Mouse (Mus musculus) kidney, embryonic 16.5 days (tissue): Measurements from ENCODE around the gene Sorl1. TPM values are rescaled to one million over a fixed set of nuclear protein-coding genes. Genes with fewer than 3 reads are reported as not detected.

ENCODE experiments used
- ATAC-seq: fragments of 200-750 bp; cut with Nextera tagmentation; 2 replicates; pipeline ENCODE4 v1.8.0; 2017; ENCODE audit warnings: moderate TSS enrichment; ENCODE audit not compliant: low FRiP score, low TSS enrichment
- H3K27ac ChIP-seq: fragments of 300-500 bp; sonication (generic); 2 replicates; pipeline ENCODE4 v1.5.1; 2014; ENCODE audit warnings: low read length
- H3K27me3 ChIP-seq: fragments of 300-500 bp; sonication (generic); 2 replicates; pipeline ENCODE4 v1.6.1; 2014; ENCODE audit warnings: low read length, control low read depth, mixed read lengths; ENCODE audit not compliant: insufficient read depth
- H3K36me3 ChIP-seq: fragments of 300-500 bp; sonication (generic); 2 replicates; pipeline ENCODE4 v1.6.1; 2014; ENCODE audit warnings: low read length, control low read depth, mixed read lengths; ENCODE audit not compliant: insufficient read depth
- H3K4me1 ChIP-seq: fragments of 300-500 bp; sonication (generic); 2 replicates; pipeline ENCODE4 v1.6.1; 2014; ENCODE audit warnings: low read length, control low read depth, mixed read lengths; ENCODE audit not compliant: insufficient read depth
- H3K4me2 ChIP-seq: fragments of 300-500 bp; sonication (generic); replicated peaks from 2 replicates; pipeline ENCODE4 v1.6.1; 2014; ENCODE audit warnings: low read depth, low read length
- H3K4me3 ChIP-seq: fragments of 300-500 bp; sonication (generic); 2 replicates; pipeline ENCODE4 v1.5.1; 2014; ENCODE audit warnings: mild to moderate bottlenecking, low read length
- H3K9ac ChIP-seq: fragments of 300-500 bp; sonication (generic); replicated peaks from 2 replicates; pipeline ENCODE4 v1.6.1; 2014; ENCODE audit warnings: low read length
- H3K9me3 ChIP-seq: fragments of 300-500 bp; sonication (generic); 2 replicates; pipeline ENCODE4 v1.6.1; 2016; ENCODE audit warnings: low read length, control low read depth
- WGBS: fragments of 180-500 bp; shearing (Covaris S2); extraction: QIAGEN DNeasy Blood & Tissue Kit; methylation state at CpG from one replicate; pipeline ENCODE4 v1.1.7; 2014; 5-methylcytosine and 5-hydroxymethylcytosine counted together
- polyA plus RNA-seq: library from polyadenylated mRNA; unstranded; fragments of >200 nt; fragmentation: Nextera tagmentation; extraction: Ambion mirVana; gene quantifications from 2 replicates; pipeline ENCODE4 v1.2.1, GENCODE M21; 2015

The Sorl1 gene
- polyA plus RNA-seq, 1 experiment from 2014 or later: 12.5 TPM

DNA sequence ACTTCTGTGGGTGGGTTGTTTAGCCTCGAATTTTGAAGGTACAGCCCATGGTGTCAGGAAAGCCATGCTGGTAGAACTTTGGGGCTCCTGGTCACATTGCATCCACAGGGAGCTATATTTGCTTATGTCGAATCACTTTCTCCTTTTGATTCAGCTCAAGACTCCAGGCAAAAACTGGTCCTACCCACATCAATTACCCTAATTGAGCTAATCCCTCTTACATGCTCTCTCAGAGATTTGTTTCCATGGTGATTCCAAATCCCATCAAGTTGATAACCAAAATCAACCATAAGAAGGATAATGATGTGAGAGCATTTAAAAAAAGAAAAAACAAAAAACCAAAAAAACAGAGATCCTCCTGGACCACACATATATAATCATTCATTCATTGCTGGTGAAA is 75.6 kb downstream of the Sorl1 start:
- no peak overlapping the region for H3K27ac ChIP-seq
- H3K9ac ChIP-seq: no peak overlapping the region
- H3K27me3 ChIP-seq: no peaks in the 10 kb centered on the region
- H3K4me1 ChIP-seq: no peaks in the 10 kb centered on the region
- H3K36me3 ChIP-seq: 0 out of 2 replicates have a peak, but pooled peaks cover 2% of the 10 kb centered on the region
- H3K4me2 ChIP-seq: no peak overlapping the region
- ATAC-seq: no peak
- H3K9me3 ChIP-seq: no peaks in the 10 kb centered on the region
- no peak overlapping the region for H3K4me3 ChIP-seq
- 80% methylated on average over 2 of the region's 2 CpGs for WGBS

DNA sequence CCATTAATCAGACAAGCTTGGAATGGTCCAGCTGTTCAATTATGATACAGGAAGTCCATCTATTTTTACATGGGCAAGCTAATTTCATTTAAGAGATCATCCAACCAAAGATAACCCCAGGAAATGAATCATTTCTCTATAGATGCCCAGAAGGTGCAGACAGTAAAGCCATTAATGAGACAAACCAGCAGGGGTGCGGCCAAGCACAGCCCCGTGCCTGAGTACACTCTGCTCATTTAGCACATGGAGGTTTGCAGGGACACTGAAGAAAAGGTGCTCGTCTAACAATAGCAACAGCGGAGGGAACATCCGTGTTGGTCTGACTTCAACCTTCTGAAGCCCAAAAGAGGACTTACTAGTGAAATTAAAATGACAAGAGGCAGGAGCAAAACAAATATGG is 76.3 kb downstream of the Sorl1 start:
- Histone ChIP-seq H3K27me3 (no peaks in the 10 kb centered on the region), H3K4me2 (no peak overlapping the region), H3K27ac (no peak overlapping the region), H3K36me3 (0 out of 2 replicates have a peak, but pooled peaks cover 6% of the 10 kb centered on the region), H3K9ac (no peak overlapping the region), H3K4me1 (no peaks in the 10 kb centered on the region), H3K4me3 (no peak overlapping the region), H3K9me3 (no peaks in the 10 kb centered on the region)
- WGBS: 56% methylated on average over 5 of the region's 5 CpGs
- ATAC-seq: no peak

DNA sequence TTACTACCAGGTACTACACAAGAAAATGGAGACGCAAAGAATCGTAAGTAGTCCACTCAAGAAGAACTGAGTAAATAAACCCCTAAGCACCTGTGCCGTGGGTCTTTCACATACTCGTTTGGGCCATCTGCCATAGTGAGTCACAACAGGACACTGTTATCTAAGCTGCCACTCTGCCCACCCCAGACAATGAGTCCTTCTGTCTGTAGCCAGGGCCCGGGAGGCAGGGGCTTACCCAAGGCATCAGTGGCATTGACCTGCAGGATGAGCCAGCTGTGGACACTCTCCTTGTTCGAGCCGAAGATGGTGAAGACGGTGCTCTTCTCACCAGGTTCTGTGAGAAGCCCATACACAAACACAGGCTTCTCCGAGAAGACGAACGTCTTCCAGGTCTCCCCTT is 77.8 kb downstream of the Sorl1 start:
- no peaks in the 10 kb centered on the region for H3K4me1 ChIP-seq
- no peak overlapping the region for H3K4me3 ChIP-seq
- no peaks in the 10 kb centered on the region for H3K27me3 ChIP-seq
- H3K36me3 ChIP-seq: 0 out of 2 replicates have a peak, but pooled peaks cover 10% of the 10 kb centered on the region
- no peak overlapping the region for H3K27ac ChIP-seq
- 86% methylated on average over 11 of the region's 11 CpGs for WGBS
- H3K9me3 ChIP-seq: no peaks in the 10 kb centered on the region
- H3K4me2 ChIP-seq: no peak overlapping the region
- ATAC-seq: no peak
- no peak overlapping the region for H3K9ac ChIP-seq

DNA sequence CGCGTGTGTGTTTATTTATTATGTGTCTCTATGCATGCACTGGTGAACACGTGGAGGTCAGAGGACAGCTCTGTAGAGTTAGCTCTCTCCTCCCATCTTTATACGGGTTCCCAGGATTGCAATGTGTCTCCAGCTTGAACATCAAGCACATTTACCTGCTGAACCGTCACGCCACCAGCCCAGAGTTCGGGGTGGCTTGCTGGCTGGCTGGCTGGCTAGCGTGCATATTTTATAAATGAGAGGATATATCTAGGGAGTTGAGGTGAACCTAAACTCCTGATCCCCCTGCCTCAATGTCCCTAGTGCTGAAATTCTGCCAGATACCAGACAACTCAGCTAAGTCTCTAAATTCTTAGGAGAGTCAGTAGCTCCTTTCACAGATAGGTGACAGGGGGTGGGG is 79.4 kb downstream of the Sorl1 start:
- Histone ChIP-seq H3K27me3 (no peaks in the 10 kb centered on the region), H3K36me3 (0 out of 2 replicates have a peak, but pooled peaks cover 10% of the 10 kb centered on the region), H3K9me3 (no peaks in the 10 kb centered on the region), H3K4me3 (no peak overlapping the region), H3K27ac (no peak overlapping the region), H3K4me2 (no peak overlapping the region), H3K4me1 (no peaks in the 10 kb centered on the region), H3K9ac (no peak overlapping the region)
- WGBS: 59% methylated on average over 8 of the region's 8 CpGs
- ATAC-seq: no peak

DNA sequence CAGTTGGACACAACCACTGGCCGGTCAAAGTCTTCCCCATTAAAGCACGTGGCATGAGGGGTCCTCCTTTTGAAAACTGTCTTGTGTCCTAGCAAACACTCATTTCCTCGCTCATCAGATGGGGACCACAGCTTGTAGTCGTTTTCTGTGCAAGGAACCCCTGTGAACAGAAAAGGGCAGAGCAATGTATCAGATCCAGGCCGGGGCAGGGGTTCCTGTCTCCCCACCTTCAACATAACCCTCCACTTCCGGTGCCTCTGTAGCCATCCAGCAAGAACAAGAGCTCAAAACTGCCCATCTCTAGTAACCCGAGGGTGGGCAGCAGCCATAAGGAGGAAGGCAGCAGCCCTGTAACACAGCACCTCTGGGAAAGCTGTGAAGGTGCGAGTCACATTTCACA is 80.2 kb downstream of the Sorl1 start:
- no peaks in the 10 kb centered on the region for H3K9me3 ChIP-seq
- H3K36me3 ChIP-seq: 0 out of 2 replicates have a peak, but pooled peaks cover 10% of the 10 kb centered on the region
- no peak for ATAC-seq
- H3K27me3 ChIP-seq: no peaks in the 10 kb centered on the region
- no peak overlapping the region for H3K9ac ChIP-seq
- no peak overlapping the region for H3K27ac ChIP-seq
- 65% methylated on average over 8 of the region's 8 CpGs for WGBS
- H3K4me2 ChIP-seq: no peak overlapping the region
- no peaks in the 10 kb centered on the region for H3K4me1 ChIP-seq
- no peak overlapping the region for H3K4me3 ChIP-seq

GRCm38 (mm10) chr9:42039000-42039992 is 84.8 kb downstream of the Sorl1 start:
- H3K4me2 ChIP-seq: no peak overlapping the region
- no peak overlapping the region for H3K9ac ChIP-seq
- WGBS: 62% methylated on average over 18 of the region's 18 CpGs
- no peak overlapping the region for H3K4me3 ChIP-seq
- H3K9me3 ChIP-seq: no peaks in the 10 kb centered on the region
- H3K4me1 ChIP-seq: no peaks in the 10 kb centered on the region
- no peak overlapping the region for H3K27ac ChIP-seq
- H3K36me3 ChIP-seq: 0 out of 2 replicates have a peak, but pooled peaks cover 10% of the 10 kb centered on the region
- H3K27me3 ChIP-seq: no peaks in the 10 kb centered on the region
- ATAC-seq: no peak

GRCm38 (mm10) chr9:42036885-42037284 is 87.2 kb downstream of the Sorl1 start:
- Histone ChIP-seq H3K9me3 (no peaks in the 10 kb centered on the region), H3K4me1 (no peaks in the 10 kb centered on the region), H3K9ac (no peak overlapping the region), H3K36me3 (no peaks in the 10 kb centered on the region), H3K4me3 (no peak overlapping the region), H3K27ac (no peak overlapping the region), H3K27me3 (no peaks in the 10 kb centered on the region), H3K4me2 (no peak overlapping the region)
- WGBS: 92% methylated on average over 11 of the region's 11 CpGs
- ATAC-seq: no peak

DNA sequence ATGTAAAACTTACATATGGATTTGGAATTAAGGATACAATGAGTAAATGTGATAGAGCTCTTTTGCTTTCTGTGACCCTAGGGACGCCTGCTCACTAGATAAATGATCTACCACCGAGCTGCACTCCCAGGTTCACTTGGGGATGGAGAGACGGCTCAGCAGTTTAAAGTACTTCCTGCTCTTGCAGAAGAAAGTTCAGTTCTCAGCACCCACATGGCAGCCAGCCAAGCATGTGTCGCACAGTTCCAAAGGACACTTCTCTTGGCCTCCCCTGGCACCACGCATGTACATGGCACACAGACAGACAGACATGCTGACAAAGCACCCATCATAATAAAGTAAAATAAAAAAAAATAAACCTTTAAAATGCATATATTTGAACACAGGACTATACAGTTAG is 88.1 kb downstream of the Sorl1 start:
- WGBS: 51% methylated on average over 5 of the region's 5 CpGs

GRCm38 (mm10) chr9:42035213-42035765 is 88.8 kb downstream of the Sorl1 start:
- H3K4me2 ChIP-seq: no peak overlapping the region
- H3K4me3 ChIP-seq: no peak overlapping the region
- H3K27ac ChIP-seq: no peak overlapping the region
- no peak overlapping the region for H3K9ac ChIP-seq
- H3K36me3 ChIP-seq: no peaks in the 10 kb centered on the region
- WGBS: 57% methylated on average over 12 of the region's 12 CpGs
- H3K9me3 ChIP-seq: no peaks in the 10 kb centered on the region
- H3K4me1 ChIP-seq: no peaks in the 10 kb centered on the region
- H3K27me3 ChIP-seq: no peaks in the 10 kb centered on the region
- ATAC-seq: no peak

More for the DNA sequence above, 88.1 kb downstream of the Sorl1 start:
- H3K4me2 ChIP-seq: no peak overlapping the region
- no peak overlapping the region for H3K9ac ChIP-seq
- no peaks in the 10 kb centered on the region for H3K9me3 ChIP-seq
- H3K4me3 ChIP-seq: no peak overlapping the region
- no peaks in the 10 kb centered on the region for H3K4me1 ChIP-seq
- H3K36me3 ChIP-seq: no peaks in the 10 kb centered on the region
- H3K27ac ChIP-seq: no peak overlapping the region
- ATAC-seq: no peak
- H3K27me3 ChIP-seq: no peaks in the 10 kb centered on the region

DNA sequence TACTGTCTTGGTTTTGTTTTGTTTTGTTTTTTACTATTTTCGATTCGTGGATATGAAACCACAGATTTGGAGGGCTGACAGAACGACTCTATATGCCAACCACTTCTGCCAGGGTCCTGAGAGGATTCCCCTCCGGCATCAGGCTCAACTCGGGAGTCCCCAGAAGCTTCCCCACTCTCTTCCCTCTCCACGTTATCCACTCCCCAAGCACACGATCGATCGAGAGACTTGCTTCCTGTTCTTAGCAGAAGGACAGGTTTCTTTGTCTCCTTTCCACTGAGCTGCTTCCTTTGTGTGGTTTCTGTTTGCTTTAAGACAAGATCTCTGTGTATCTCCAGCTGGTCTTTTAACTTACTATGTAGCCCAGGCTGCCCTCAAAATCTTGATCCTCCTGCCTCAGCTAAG is 90.0 kb downstream of the Sorl1 start:
- Histone ChIP-seq H3K27ac (no peak overlapping the region), H3K27me3 (no peaks in the 10 kb centered on the region), H3K9ac (no peak overlapping the region), H3K4me1 (peaks cover under 1% of the 10 kb centered on the region), H3K4me3 (no peak overlapping the region), H3K9me3 (no peaks in the 10 kb centered on the region), H3K4me2 (no peak overlapping the region), H3K36me3 (no peaks in the 10 kb centered on the region)
- WGBS: 85% methylated on average over 9 of the region's 9 CpGs
- ATAC-seq: no peak
